Mouse (Mus musculus) erythroid progenitor cell, adult 5-6 weeks (primary cell): ENCODE data around the gene Sh2d5. TPM values are rescaled to one million over a fixed set of nuclear protein-coding genes. Genes with fewer than 3 reads are reported as not detected.

Source experiments
- ATAC-seq: replicated peaks from 2 replicates; pipeline ENCODE4 v1.8.0; 2016; ENCODE audit warnings: moderate number of reproducible peaks, mild to moderate bottlenecking, moderate TSS enrichment, inconsistent platforms; ENCODE audit not compliant: poor library complexity, low FRiP score, severe bottlenecking
- total RNA-seq, 2 experiments: library from RNA; stranded (forward) in 1 of 2; stranded (reverse) in 1 of 2; fragments of 150-400 nt in 1 of 2; fragments of 186-747, 209-891 nt in 1 of 2; gene quantifications; 2 replicates each; pipeline versions ENCODE4 v1.2.3 to v1.2.4; 2015 to 2017; ENCODE audit warnings: low replicate concordance in 2 of 2

The Sh2d5 gene
- total RNA-seq, 2 experiments from 2014 or later: 3.8 TPM

GRCm38 (mm10) chr4:138310311-138310910, 60.2 kb downstream of the Sh2d5 start:
- no peak for ATAC-seq

Other genes with a start within 250 kb of the Sh2d5 start
- gene Hp1bp3, start 34.1 kb upstream of the Sh2d5 start, total RNA-seq (2015; ENCODE audit: low replicate concordance): 196 and 200 TPM in 2 replicates
- 276 and 356 TPM in 2 replicates for gene Hp1bp3, start 34.1 kb upstream of the Sh2d5 start, total RNA-seq (2017; ENCODE audit: low replicate concordance)
- gene Kif17, start within 50 bp of the Sh2d5 start, total RNA-seq (2015; ENCODE audit: low replicate concordance): 0.72 and 2.5 TPM in 2 replicates
- gene Kif17, start within 50 bp of the Sh2d5 start, total RNA-seq (2017; ENCODE audit: low replicate concordance): 1.3 TPM in 1 of 2 replicates, not detected in the other
- gene Ddost, start 54.3 kb downstream of the Sh2d5 start, total RNA-seq (2015; ENCODE audit: low replicate concordance): 65.6 and 81.3 TPM in 2 replicates
- 34.7 and 39.8 TPM in 2 replicates for gene Ddost, start 54.3 kb downstream of the Sh2d5 start, total RNA-seq (2017; ENCODE audit: low replicate concordance)
- 20.2 and 26.8 TPM in 2 replicates for gene Pink1, start 75.9 kb downstream of the Sh2d5 start, total RNA-seq (2015; ENCODE audit: low replicate concordance)
- 20.8 and 36.6 TPM in 2 replicates for gene Pink1, start 75.9 kb downstream of the Sh2d5 start, total RNA-seq (2017; ENCODE audit: low replicate concordance)
- not detected in 2 replicates for gene Cda, start 117.6 kb downstream of the Sh2d5 start, total RNA-seq (2015; ENCODE audit: low replicate concordance)
- gene Cda, start 117.6 kb downstream of the Sh2d5 start, total RNA-seq (2017; ENCODE audit: low replicate concordance): not detected in 2 replicates
- gene Fam43b, start 146.1 kb downstream of the Sh2d5 start, total RNA-seq (2015; ENCODE audit: low replicate concordance): not detected in 2 replicates
- not detected in 2 replicates for gene Fam43b, start 146.1 kb downstream of the Sh2d5 start, total RNA-seq (2017; ENCODE audit: low replicate concordance)
- gene Mul1, start 184.3 kb downstream of the Sh2d5 start, total RNA-seq (2015; ENCODE audit: low replicate concordance): 2.9 and 3.2 TPM in 2 replicates
- 3.7 and 5.0 TPM in 2 replicates for gene Mul1, start 184.3 kb downstream of the Sh2d5 start, total RNA-seq (2017; ENCODE audit: low replicate concordance)
- gene Camk2n1, start 203.9 kb downstream of the Sh2d5 start, total RNA-seq (2015; ENCODE audit: low replicate concordance): 0.42 TPM in 1 of 2 replicates, not detected in the other
- 0.30 TPM in 1 of 2 replicates, not detected in the other for gene Camk2n1, start 203.9 kb downstream of the Sh2d5 start, total RNA-seq (2017; ENCODE audit: low replicate concordance)